8 mouse cellular contexts compared by ENCODE assay signal in the genomic region with DNA sequence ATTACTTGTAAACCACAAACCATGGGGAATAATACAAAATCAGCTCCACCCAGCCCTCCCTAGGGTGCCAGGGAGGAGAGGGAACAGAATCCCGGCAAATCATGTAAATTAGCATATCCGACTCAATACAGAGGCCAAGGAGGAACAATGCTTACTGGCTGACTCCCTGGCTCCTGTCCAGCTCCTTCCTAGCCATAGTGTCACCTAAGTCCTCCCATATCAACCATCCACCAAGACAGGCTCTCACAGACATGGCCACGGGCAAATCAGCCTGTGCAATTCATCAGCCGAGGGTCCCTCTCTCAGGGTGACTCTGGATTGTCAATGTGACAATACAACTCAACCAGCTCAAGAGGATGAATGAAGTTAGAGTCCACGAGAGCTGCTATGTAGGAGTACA. TPM values are rescaled to one million over a fixed set of nuclear protein-coding genes. Genes with fewer than 3 reads are reported as not detected.
DNase-seq lines count a peak whose midpoint lies in the region; ATAC-seq and TF ChIP-seq lines count a peak whose summit lies in the region.

No protein-coding gene starts in this region.

- WGBS in lung, embryonic 15.5 days = 50% methylated on average over 5 of the region's 5 CpGs
- 41% methylated on average over 5 of the region's 5 CpGs for WGBS in lung, postnatal 0 days
- WGBS in embryonic facial prominence, embryonic 12.5 days = 55% methylated on average over 5 of the region's 5 CpGs
- WGBS in intestine, embryonic 15.5 days = 63% methylated on average over 5 of the region's 5 CpGs
- WGBS in midbrain, embryonic 14.5 days = 24% methylated on average over 5 of the region's 5 CpGs

- H3K9me3 ChIP-seq in lung, embryonic 15.5 days = no peaks in the 10 kb centered on the region
- H3K9me3 ChIP-seq in lung, postnatal 0 days (ENCODE audit: low read length) = no peaks in the 10 kb centered on the region
- H3K9me3 ChIP-seq in embryonic facial prominence, embryonic 12.5 days = no peaks in the 10 kb centered on the region
- no peaks in the 10 kb centered on the region for H3K9me3 ChIP-seq in intestine, embryonic 15.5 days
- H3K9me3 ChIP-seq in midbrain, embryonic 14.5 days (ENCODE audit: control insufficient read depth, low read length) = no peaks in the 10 kb centered on the region

- TF ChIP-seq EP300 in lung, postnatal 0 days (IDR thresholded peaks at IDR 0.05) = no peak

- no peak for TF ChIP-seq CTCF in lung, postnatal 0 days (IDR thresholded peaks at IDR 0.05)

- no peak for DNase-seq in lung, postnatal 0 days (ENCODE audit: low spot score)
- peak; percentile 15 for DNase-seq in midbrain, embryonic 14.5 days
- no peak for DNase-seq in left cerebral cortex, adult 11 months (ENCODE audit: low spot score)
- DNase-seq in frontal cortex, postnatal 14 days (ENCODE audit: low spot score in 2 of 2) = no peak
- DNase-seq in layer of hippocampus, adult 11-12 months (ENCODE audit: low spot score) = no peak

- H3K4me2 ChIP-seq in lung, embryonic 15.5 days = peak overlapping the region; percentile 92
- no peak overlapping the region; the same call in 1 of the 2 replicates for H3K4me2 ChIP-seq in lung, postnatal 0 days (replicated peaks; ENCODE audit: low read depth, low read length)
- peak overlapping the region; percentile 96 for H3K4me2 ChIP-seq in embryonic facial prominence, embryonic 12.5 days (replicated peaks)
- H3K4me2 ChIP-seq in intestine, embryonic 15.5 days (replicated peaks) = peak overlapping the region; percentile 94
- H3K4me2 ChIP-seq in midbrain, embryonic 14.5 days (ENCODE audit: low read length) = peak overlapping the region; percentile 98

- no peak for ATAC-seq in lung, embryonic 15.5 days (ENCODE audit: borderline replicate concordance, extremely low read depth, low FRiP score, low TSS enrichment)
- ATAC-seq in lung, postnatal 0 days = no peak
- ATAC-seq in embryonic facial prominence, embryonic 12.5 days (ENCODE audit: insufficient number of reproducible peaks, insufficient read depth, low FRiP score, low TSS enrichment) = no peak
- no peak for ATAC-seq in intestine, embryonic 15.5 days
- no peak for ATAC-seq in midbrain, embryonic 14.5 days (ENCODE audit: low FRiP score, low TSS enrichment)

- no peaks in the 10 kb centered on the region for H3K27me3 ChIP-seq in lung, embryonic 15.5 days
- no peaks in the 10 kb centered on the region for H3K27me3 ChIP-seq in lung, postnatal 0 days (replicated peaks; ENCODE audit: insufficient read depth, low read length)
- no peaks in the 10 kb centered on the region for H3K27me3 ChIP-seq in embryonic facial prominence, embryonic 12.5 days
- no peaks in the 10 kb centered on the region for H3K27me3 ChIP-seq in intestine, embryonic 15.5 days (replicated peaks)
- H3K27me3 ChIP-seq in midbrain, embryonic 14.5 days (ENCODE audit: control insufficient read depth, insufficient read depth, low read length) = no peaks in the 10 kb centered on the region

- peaks cover 12% of the 10 kb centered on the region for H3K4me1 ChIP-seq in lung, embryonic 15.5 days
- H3K4me1 ChIP-seq in lung, postnatal 0 days (ENCODE audit: insufficient read depth, low read depth, low read length) = peaks cover 10% of the 10 kb centered on the region; the same call in 1 of the 2 replicates
- peaks cover 16% of the 10 kb centered on the region for H3K4me1 ChIP-seq in embryonic facial prominence, embryonic 12.5 days
- peaks cover 11% of the 10 kb centered on the region for H3K4me1 ChIP-seq in intestine, embryonic 15.5 days (replicated peaks)
- peaks cover 11% of the 10 kb centered on the region for H3K4me1 ChIP-seq in midbrain, embryonic 14.5 days (ENCODE audit: control insufficient read depth, insufficient read depth, low read length)

- H3K27ac ChIP-seq in lung, embryonic 15.5 days = no peak overlapping the region
- H3K27ac ChIP-seq in lung, postnatal 0 days (ENCODE audit: low read length) = no peak overlapping the region
- no peak overlapping the region for H3K27ac ChIP-seq in embryonic facial prominence, embryonic 12.5 days
- no peak overlapping the region for H3K27ac ChIP-seq in intestine, embryonic 15.5 days
- H3K27ac ChIP-seq in midbrain, embryonic 14.5 days (replicated peaks; ENCODE audit: low read depth, low read length) = no peak overlapping the region

- peaks cover 8% of the 10 kb centered on the region; the same call in 1 of the 2 replicates for H3K36me3 ChIP-seq in lung, embryonic 15.5 days
- no peaks in the 10 kb centered on the region for H3K36me3 ChIP-seq in lung, postnatal 0 days (ENCODE audit: insufficient read depth, low read length)
- H3K36me3 ChIP-seq in embryonic facial prominence, embryonic 12.5 days = peaks cover 8% of the 10 kb centered on the region; the same call in 1 of the 2 replicates
- no peaks in the 10 kb centered on the region for H3K36me3 ChIP-seq in intestine, embryonic 15.5 days
- no peaks in the 10 kb centered on the region; the same call in 1 of the 2 replicates for H3K36me3 ChIP-seq in midbrain, embryonic 14.5 days (ENCODE audit: control insufficient read depth, insufficient read depth, low read length)

- H3K4me3 ChIP-seq in lung, embryonic 15.5 days = peak overlapping the region; percentile 69
- no peak overlapping the region for H3K4me3 ChIP-seq in lung, postnatal 0 days (ENCODE audit: low read depth, low read length)
- peak overlapping the region; percentile 72 for H3K4me3 ChIP-seq in embryonic facial prominence, embryonic 12.5 days
- peak overlapping the region; percentile 70 for H3K4me3 ChIP-seq in intestine, embryonic 15.5 days (replicated peaks)
- no peak overlapping the region for H3K4me3 ChIP-seq in midbrain, embryonic 14.5 days (replicated peaks; ENCODE audit: low read depth, low read length)

- peak overlapping the region; percentile 64; the same call in 1 of the 2 replicates for H3K9ac ChIP-seq in lung, embryonic 15.5 days
- H3K9ac ChIP-seq in lung, postnatal 0 days (replicated peaks; ENCODE audit: low read depth) = no peak overlapping the region
- H3K9ac ChIP-seq in embryonic facial prominence, embryonic 12.5 days = peak overlapping the region; percentile 75; the same call in 1 of the 2 replicates
- H3K9ac ChIP-seq in intestine, embryonic 15.5 days = peak overlapping the region; percentile 73
- peak overlapping the region; percentile 51; the same call in 1 of the 2 replicates for H3K9ac ChIP-seq in midbrain, embryonic 14.5 days (replicated peaks; ENCODE audit: low read length)

RNA-seq across cellular contexts. Expression of gene Qdpr, which starts 1.4 kb away (rescaled TPM):
- 136 TPM in 2 replicates for polyA plus RNA-seq in lung, embryonic 15.5 days (2015; fragmentation: Nextera tagmentation; extraction: Ambion mirVana)
- polyA plus RNA-seq in lung, postnatal 0 days (2015; fragmentation: Nextera tagmentation; extraction: Ambion mirVana) = 83.5 and 85.3 TPM in 2 replicates
- 132 and 136 TPM in 2 replicates for polyA plus RNA-seq in embryonic facial prominence, embryonic 12.5 days (2016; fragmentation: Nextera tagmentation; extraction: Ambion mirVana)
- 259 and 272 TPM in 2 replicates for polyA plus RNA-seq in intestine, embryonic 15.5 days (2015; fragmentation: Nextera tagmentation; extraction: Ambion mirVana)
- polyA plus RNA-seq in midbrain, embryonic 14.5 days (2014; fragmentation: Nextera tagmentation; extraction: Ambion mirVana) = 86.8 and 102 TPM in 2 replicates

RNA-seq across cellular contexts. Expression of gene Clrn2, which starts 4.9 kb away (rescaled TPM):
- not detected in 2 replicates for polyA plus RNA-seq in lung, embryonic 15.5 days (2015; fragmentation: Nextera tagmentation; extraction: Ambion mirVana)
- not detected in 2 replicates for polyA plus RNA-seq in lung, postnatal 0 days (2015; fragmentation: Nextera tagmentation; extraction: Ambion mirVana)
- not detected in 2 replicates for polyA plus RNA-seq in embryonic facial prominence, embryonic 12.5 days (2016; fragmentation: Nextera tagmentation; extraction: Ambion mirVana)
- polyA plus RNA-seq in intestine, embryonic 15.5 days (2015; fragmentation: Nextera tagmentation; extraction: Ambion mirVana) = not detected in 2 replicates
- polyA plus RNA-seq in midbrain, embryonic 14.5 days (2014; fragmentation: Nextera tagmentation; extraction: Ambion mirVana) = not detected in 2 replicates

RNA-seq across cellular contexts. Expression of gene Lap3, which starts 44.5 kb away (rescaled TPM):
- polyA plus RNA-seq in lung, embryonic 15.5 days (2015; fragmentation: Nextera tagmentation; extraction: Ambion mirVana) = 94.9 and 100 TPM in 2 replicates
- polyA plus RNA-seq in lung, postnatal 0 days (2015; fragmentation: Nextera tagmentation; extraction: Ambion mirVana) = 48.7 and 60.8 TPM in 2 replicates
- 80.4 and 82.0 TPM in 2 replicates for polyA plus RNA-seq in embryonic facial prominence, embryonic 12.5 days (2016; fragmentation: Nextera tagmentation; extraction: Ambion mirVana)
- 118 and 119 TPM in 2 replicates for polyA plus RNA-seq in intestine, embryonic 15.5 days (2015; fragmentation: Nextera tagmentation; extraction: Ambion mirVana)
- polyA plus RNA-seq in midbrain, embryonic 14.5 days (2014; fragmentation: Nextera tagmentation; extraction: Ambion mirVana) = 25.8 and 36.3 TPM in 2 replicates

Comparison
In these comparisons a context has a peak if more than half of its experiments do, and no peak if none do; other contexts are left out.
1. H3K4me3 ChIP-seq: peak in lung, embryonic 15.5 days (single experiment), embryonic facial prominence, embryonic 12.5 days (single experiment) and intestine, embryonic 15.5 days (single experiment); none in lung, postnatal 0 days (single experiment) and midbrain, embryonic 14.5 days (single experiment).